Mouse (Mus musculus) spleen, adult 2 months (tissue): ENCODE measurements at regions not wholly inside any gene's neighbourhood (a gene's known extent, or its start where the extent isn't known, plus 50 kb on each side); places are given as distances from the start of the nearest gene placed in this dataset.

Experiments
- DNase-seq, 2 experiments: peaks; one replicate each; pipeline versions ENCODE4 v3.0.0 to v3.0.0-alpha.2; 2012 to 2021; ENCODE audit warnings: low spot score in 2 of 2, low read depth in 1 of 2
- H3K27ac ChIP-seq: fragments of 200-500 bp; 2 replicates; pipeline ENCODE4 v1.5.1; 2012; ENCODE audit warnings: low read length, inconsistent platforms; ENCODE audit not compliant: insufficient read depth
- H3K27me3 ChIP-seq: fragments of 200-500 bp; 2 replicates; pipeline ENCODE4 v1.6.1; 2012; ENCODE audit warnings: mild to moderate bottlenecking, moderate library complexity, low read length, inconsistent platforms; ENCODE audit not compliant: control insufficient read depth, insufficient read depth
- H3K36me3 ChIP-seq: fragments of 200-500 bp; 2 replicates; pipeline ENCODE4 v1.6.1; 2012; ENCODE audit warnings: mild to moderate bottlenecking, low read length, inconsistent platforms; ENCODE audit not compliant: control insufficient read depth, insufficient read depth
- H3K4me1 ChIP-seq: fragments of 200-500 bp; 2 replicates; pipeline ENCODE4 v1.6.1; 2011; ENCODE audit warnings: inconsistent platforms; ENCODE audit not compliant: control insufficient read depth, insufficient read depth, insufficient read length
- H3K4me3 ChIP-seq: fragments of 200-500 bp; 2 replicates; pipeline ENCODE4 v1.5.1; 2011; ENCODE audit warnings: mild to moderate bottlenecking, inconsistent platforms; ENCODE audit not compliant: insufficient read depth, insufficient read length; ENCODE audit errors: extremely low read depth
- CTCF ChIP-seq: fragments of 200-500 bp; IDR thresholded peaks from 2 replicates; pipeline ENCODE4 v1.5.1; 2011; ENCODE audit warnings: mild to moderate bottlenecking, inconsistent platforms; ENCODE audit not compliant: insufficient read depth, insufficient read length, insufficient replicate concordance; ENCODE audit errors: extremely low read depth
- POLR2A ChIP-seq: fragments of 200-500 bp; IDR thresholded peaks from 2 replicates; pipeline ENCODE4 v1.6.1; 2011; ENCODE audit warnings: low read depth, low read length, inconsistent platforms
- WGBS: fragments of 180-500 bp; shearing (Covaris S2); methylation state at CpG from one replicate; pipeline ENCODE4 v1.1.7; 2018; 5-methylcytosine and 5-hydroxymethylcytosine counted together

GRCm38 (mm10) chr2:128331681-128332080 lies 205.8 kb downstream of the Bcl2l11 start:
- Histone ChIP-seq H3K27ac (no peak overlapping the region), H3K36me3 (no peaks in the 10 kb centered on the region), H3K27me3 (no peaks in the 10 kb centered on the region), H3K4me3 (no peak overlapping the region), H3K4me1 (no peaks in the 10 kb centered on the region; the same call in 1 of the 2 replicates)
- TF ChIP-seq CTCF (no peak), POLR2A (no peak)
- 91% methylated on average over 8 of the region's 8 CpGs for WGBS
- no peak for DNase-seq

- 66% methylated on average over 10 of the region's 10 CpGs for WGBS
- Histone ChIP-seq H3K4me1 (peaks cover 3% of the 10 kb centered on the region; the same call in 1 of the 2 replicates), H3K4me3 (no peak overlapping the region), H3K27ac (no peak overlapping the region), H3K27me3 (no peaks in the 10 kb centered on the region), H3K36me3 (no peaks in the 10 kb centered on the region)
- DNase-seq, result no peak
- no peak for TF ChIP-seq POLR2A
These were observed 207.7 kb downstream of the Bcl2l11 start for GRCm38 (mm10) chr2:128333401-128334142.

GRCm38 (mm10) chr2:128334143-128334470 lies 208.3 kb downstream of the Bcl2l11 start:
- TF ChIP-seq POLR2A (no peak), CTCF (no peak)
- no peaks in the 10 kb centered on the region for H3K27me3 ChIP-seq
- no peak overlapping the region for H3K27ac ChIP-seq
- no peak for DNase-seq
- no peak overlapping the region for H3K4me3 ChIP-seq
- peaks cover 8% of the 10 kb centered on the region; the same call in 1 of the 2 replicates for H3K4me1 ChIP-seq
- WGBS, result 85% methylated on average over 2 of the region's 2 CpGs
- no peaks in the 10 kb centered on the region for H3K36me3 ChIP-seq

GRCm38 (mm10) chr2:128334757-128335500 lies 209.1 kb downstream of the Bcl2l11 start:
- Histone ChIP-seq H3K36me3 (no peaks in the 10 kb centered on the region), H3K4me1 (peaks cover 8% of the 10 kb centered on the region; the same call in 1 of the 2 replicates), H3K4me3 (no peak overlapping the region), H3K27ac (no peak overlapping the region), H3K27me3 (no peaks in the 10 kb centered on the region)
- DNase-seq, result no peak
- no peak for TF ChIP-seq POLR2A
- no peak for TF ChIP-seq CTCF
- WGBS, result 65% methylated on average over 7 of the region's 7 CpGs

GRCm38 (mm10) chr2:128337192-128337591 lies 211.4 kb downstream of the Bcl2l11 start:
- peak in 1 of 2 experiments; percentile 40 for DNase-seq
- Histone ChIP-seq H3K4me1 (peaks cover 8% of the 10 kb centered on the region; the same call in 1 of the 2 replicates), H3K36me3 (no peaks in the 10 kb centered on the region), H3K4me3 (no peak overlapping the region), H3K27me3 (no peaks in the 10 kb centered on the region), H3K27ac (no peak overlapping the region)
- TF ChIP-seq CTCF (no peak), POLR2A (no peak)

GRCm38 (mm10) chr2:128337791-128338190 lies 212.0 kb downstream of the Bcl2l11 start:
- DNase-seq, result no peak
- no peak overlapping the region for H3K27ac ChIP-seq
- TF ChIP-seq CTCF (no peak), POLR2A (no peak)
- H3K4me3 ChIP-seq, result no peak overlapping the region
- H3K27me3 ChIP-seq, result no peaks in the 10 kb centered on the region
- H3K36me3 ChIP-seq, result no peaks in the 10 kb centered on the region
- peaks cover 10% of the 10 kb centered on the region; the same call in 1 of the 2 replicates for H3K4me1 ChIP-seq
- 89% methylated on average over 5 of the region's 5 CpGs for WGBS

- H3K4me1 ChIP-seq, result peaks cover 10% of the 10 kb centered on the region; the same call in 1 of the 2 replicates
- 53% methylated on average over 4 of the region's 4 CpGs for WGBS
- no peak for DNase-seq
- no peak overlapping the region for H3K4me3 ChIP-seq
- H3K36me3 ChIP-seq, result no peaks in the 10 kb centered on the region
- no peak for TF ChIP-seq CTCF
- no peak for TF ChIP-seq POLR2A
- peak overlapping the region; percentile 33; the same call in 1 of the 2 replicates for H3K27ac ChIP-seq
- H3K27me3 ChIP-seq, result no peaks in the 10 kb centered on the region
These were observed 212.6 kb downstream of the Bcl2l11 start for GRCm38 (mm10) chr2:128338474-128338873.
